Mouse (Mus musculus): ENCODE data around the gene Ubash3a. TPM values are rescaled to one million over a fixed set of nuclear protein-coding genes. Genes with fewer than 3 reads are reported as not detected.

Ubash3a gene
- polyA plus RNA-seq, 2 experiments: 8.4 to 11.8 TPM

DNA sequence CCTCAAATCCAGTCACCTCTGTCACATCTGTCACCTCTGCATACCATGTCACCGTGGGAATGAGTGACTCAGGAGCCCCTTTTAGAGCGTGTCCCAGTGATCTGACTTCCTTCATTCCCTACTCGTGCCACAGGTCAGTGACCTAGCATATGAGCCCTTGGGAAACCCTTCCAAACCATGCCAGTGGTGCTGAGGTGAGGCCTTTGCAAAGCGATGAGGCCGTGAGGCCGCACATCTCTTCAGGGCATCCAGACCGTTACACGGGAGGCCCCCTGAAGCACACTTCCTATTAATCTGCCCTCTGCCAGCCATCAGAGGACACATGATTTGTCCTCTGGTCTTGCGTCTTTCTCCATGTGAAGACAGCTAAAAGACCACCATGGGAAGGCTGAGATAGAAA is 71.9 kb downstream of the Ubash3a start:
- no peaks in the 10 kb centered on the region; a peak in 1 of 4 replicates for H3K4me1 ChIP-seq (replicated peaks; ENCODE audit: control insufficient read depth in 2 of 2, insufficient read depth in 2 of 2, low read length in 1 of 2)
- H3K9me3 ChIP-seq (ENCODE audit: control insufficient read depth, low read length): no peaks in the 10 kb centered on the region
- no peaks in the 10 kb centered on the region for H3K36me3 ChIP-seq (replicated peaks; ENCODE audit: control insufficient read depth, insufficient read depth, low read depth)
- no peak overlapping the region for H3K27ac ChIP-seq
- no peak overlapping the region for H3K4me3 ChIP-seq (ENCODE audit: insufficient read depth in 1 of 2, low read depth in 2 of 2, low read length in 2 of 2)
- no peaks in the 10 kb centered on the region for H3K27me3 ChIP-seq (ENCODE audit: control insufficient read depth, insufficient read depth, low read length)
- 46% methylated on average over 9 of the region's 9 CpGs for WGBS (ENCODE audit: insufficient replicate concordance)
- DNase-seq (ENCODE audit: low read depth in 3 of 3, low spot score in 3 of 3) (no peak), ATAC-seq (ENCODE audit: insufficient read depth) (no peak)
- no peak overlapping the region for H3K9ac ChIP-seq (replicated peaks)
- TF ChIP-seq CTCF (IDR thresholded peaks at IDR 0.05; ENCODE audit: low read depth): no peak
- no peak for TF ChIP-seq EP300 (IDR thresholded peaks at IDR 0.05; ENCODE audit: low read depth)
- no peak overlapping the region for H3K4me2 ChIP-seq (ENCODE audit: low read depth)

- DNase-seq (ENCODE audit: low read depth in 3 of 3, low spot score in 3 of 3): no peak
- H3K4me2 ChIP-seq (ENCODE audit: low read depth): no peak overlapping the region
- WGBS (ENCODE audit: insufficient replicate concordance): 11% methylated on average over 6 of the region's 6 CpGs
- no peaks in the 10 kb centered on the region for H3K27me3 ChIP-seq (ENCODE audit: control insufficient read depth, insufficient read depth, low read length)
- no peak for ATAC-seq (ENCODE audit: insufficient read depth)
- H3K27ac ChIP-seq: no peak overlapping the region
- H3K9ac ChIP-seq (replicated peaks): no peak overlapping the region
- H3K4me1 ChIP-seq (replicated peaks; ENCODE audit: control insufficient read depth in 2 of 2, insufficient read depth in 2 of 2, low read length in 1 of 2): no peaks in the 10 kb centered on the region; a peak in 1 of 4 replicates
- no peaks in the 10 kb centered on the region for H3K9me3 ChIP-seq (ENCODE audit: control insufficient read depth, low read length)
- no peaks in the 10 kb centered on the region for H3K36me3 ChIP-seq (replicated peaks; ENCODE audit: control insufficient read depth, insufficient read depth, low read depth)
- H3K4me3 ChIP-seq (ENCODE audit: insufficient read depth in 1 of 2, low read depth in 2 of 2, low read length in 2 of 2): no peak overlapping the region
- no peak for TF ChIP-seq CTCF (IDR thresholded peaks at IDR 0.05; ENCODE audit: low read depth)
- TF ChIP-seq EP300 (IDR thresholded peaks at IDR 0.05; ENCODE audit: low read depth): no peak
Observed at GRCm38 (mm10) chr17:31280269-31280668, 72.6 kb downstream of the Ubash3a start.

- Histone ChIP-seq H3K9me3 (ENCODE audit: control insufficient read depth, low read length) (no peaks in the 10 kb centered on the region), H3K27ac (no peak overlapping the region), H3K4me2 (ENCODE audit: low read depth) (no peak overlapping the region), H3K4me3 (ENCODE audit: insufficient read depth in 1 of 2, low read depth in 2 of 2, low read length in 2 of 2) (no peak overlapping the region), H3K4me1 (replicated peaks; ENCODE audit: control insufficient read depth in 2 of 2, insufficient read depth in 2 of 2, low read length in 1 of 2) (no peaks in the 10 kb centered on the region; a peak in 1 of 4 replicates), H3K36me3 (replicated peaks; ENCODE audit: control insufficient read depth, insufficient read depth, low read depth) (no peaks in the 10 kb centered on the region), H3K9ac (replicated peaks) (no peak overlapping the region), H3K27me3 (ENCODE audit: control insufficient read depth, insufficient read depth, low read length) (no peaks in the 10 kb centered on the region)
- TF ChIP-seq CTCF (IDR thresholded peaks at IDR 0.05; ENCODE audit: low read depth) (peak; percentile 24), EP300 (IDR thresholded peaks at IDR 0.05; ENCODE audit: low read depth) (no peak)
- no peak for ATAC-seq (ENCODE audit: insufficient read depth)
- 40% methylated on average over 19 of the region's 19 CpGs for WGBS (ENCODE audit: insufficient replicate concordance)
- no peak for DNase-seq (ENCODE audit: low read depth in 3 of 3, low spot score in 3 of 3)
Observed at GRCm38 (mm10) chr17:31281830-31282686, 74.4 kb downstream of the Ubash3a start.

GRCm38 (mm10) chr17:31282687-31283053 is 75.0 kb downstream of the Ubash3a start:
- WGBS (ENCODE audit: insufficient replicate concordance): 38% methylated on average over 7 of the region's 7 CpGs
- Histone ChIP-seq H3K36me3 (replicated peaks; ENCODE audit: control insufficient read depth, insufficient read depth, low read depth) (no peaks in the 10 kb centered on the region), H3K9me3 (ENCODE audit: control insufficient read depth, low read length) (no peaks in the 10 kb centered on the region), H3K4me2 (ENCODE audit: low read depth) (no peak overlapping the region), H3K9ac (replicated peaks) (no peak overlapping the region), H3K27me3 (ENCODE audit: control insufficient read depth, insufficient read depth, low read length) (no peaks in the 10 kb centered on the region), H3K27ac (no peak overlapping the region), H3K4me3 (ENCODE audit: insufficient read depth in 1 of 2, low read depth in 2 of 2, low read length in 2 of 2) (no peak overlapping the region), H3K4me1 (replicated peaks; ENCODE audit: control insufficient read depth in 2 of 2, insufficient read depth in 2 of 2, low read length in 1 of 2) (no peaks in the 10 kb centered on the region; a peak in 1 of 4 replicates)
- no peak for TF ChIP-seq CTCF (IDR thresholded peaks at IDR 0.05; ENCODE audit: low read depth)
- TF ChIP-seq EP300 (IDR thresholded peaks at IDR 0.05; ENCODE audit: low read depth): no peak
- no peak for ATAC-seq (ENCODE audit: insufficient read depth)
- DNase-seq (ENCODE audit: low read depth in 3 of 3, low spot score in 3 of 3): no peak

DNA sequence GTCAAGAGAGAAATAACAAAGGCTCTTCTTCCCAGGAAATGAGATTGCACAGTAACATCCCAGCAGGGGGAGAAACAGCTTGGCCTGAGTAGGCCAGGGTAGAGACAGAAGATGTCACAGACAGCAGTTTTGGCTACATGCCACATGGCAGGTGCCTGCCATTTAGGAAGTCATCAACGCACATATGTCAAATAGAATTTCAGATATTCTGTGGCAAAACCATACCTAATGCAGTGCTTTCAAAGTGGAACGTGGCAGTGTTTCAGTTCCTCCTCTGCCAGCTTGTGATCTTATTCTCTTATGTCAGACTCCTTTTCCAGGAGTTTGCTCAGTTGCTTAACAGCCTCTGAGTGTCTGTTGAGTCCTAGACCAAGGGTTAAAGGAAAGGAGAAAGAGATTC is 78.2 kb downstream of the Ubash3a start:
- H3K4me2 ChIP-seq (ENCODE audit: low read depth): no peak overlapping the region
- no peak overlapping the region for H3K9ac ChIP-seq (replicated peaks)
- no peaks in the 10 kb centered on the region for H3K4me1 ChIP-seq (replicated peaks; ENCODE audit: control insufficient read depth in 2 of 2, insufficient read depth in 2 of 2, low read length in 1 of 2)
- no peaks in the 10 kb centered on the region for H3K27me3 ChIP-seq (ENCODE audit: control insufficient read depth, insufficient read depth, low read length)
- 57% methylated on average over 2 of the region's 2 CpGs for WGBS (ENCODE audit: insufficient replicate concordance)
- TF ChIP-seq CTCF (IDR thresholded peaks at IDR 0.05; ENCODE audit: low read depth): no peak
- TF ChIP-seq EP300 (IDR thresholded peaks at IDR 0.05; ENCODE audit: low read depth): no peak
- no peak overlapping the region for H3K4me3 ChIP-seq (ENCODE audit: insufficient read depth in 1 of 2, low read depth in 2 of 2, low read length in 2 of 2)
- DNase-seq (ENCODE audit: low read depth in 3 of 3, low spot score in 3 of 3): no peak
- no peaks in the 10 kb centered on the region for H3K9me3 ChIP-seq (ENCODE audit: control insufficient read depth, low read length)
- H3K36me3 ChIP-seq (replicated peaks; ENCODE audit: control insufficient read depth, insufficient read depth, low read depth): no peaks in the 10 kb centered on the region
- ATAC-seq (ENCODE audit: insufficient read depth): no peak
- no peak overlapping the region for H3K27ac ChIP-seq

Data from liver, embryonic 14.5 days (tissue).